Mouse (Mus musculus): ENCODE data around the gene Hist2h2be.

- peak; percentile 99 for TF ChIP-seq NELFE (IDR thresholded peaks at IDR 0.05; ENCODE audit: low read depth, low read length)
- no peak for TF ChIP-seq CTCF (IDR thresholded peaks at IDR 0.05 in 2 of 3, conservative IDR thresholded peaks at IDR 0.05 in 1 of 3; ENCODE audit: control insufficient read depth in 1 of 3, insufficient read depth in 1 of 3, low read depth in 2 of 3, low read length in 3 of 3, poor library complexity in 1 of 3, severe bottlenecking in 1 of 3)
- no peak for TF ChIP-seq ZKSCAN1 (IDR thresholded peaks at IDR 0.05; ENCODE audit: low read depth, low read length)
- no peak for TF ChIP-seq MAFK (IDR thresholded peaks at IDR 0.05; ENCODE audit: borderline replicate concordance, low read depth, low read length)
- TF ChIP-seq CHD2 (IDR thresholded peaks at IDR 0.05; ENCODE audit: low read length), result no peak; the same call in 1 of the 2 replicates
- TF ChIP-seq POLR2AphosphoS2 (IDR thresholded peaks at IDR 0.05; ENCODE audit: low read length), result peak; percentile 95
- peak; percentile 96 for TF ChIP-seq HCFC1 (IDR thresholded peaks at IDR 0.05; ENCODE audit: low read depth, low read length)
- TF ChIP-seq POLR2A (IDR thresholded peaks at IDR 0.05; ENCODE audit: control insufficient read depth in 1 of 2, insufficient read depth in 1 of 2, low read depth in 1 of 2, low read length in 2 of 2, poor library complexity in 1 of 2), result peak; percentile 93 to 99
- TF ChIP-seq MAX (IDR thresholded peaks at IDR 0.05; ENCODE audit: low read length), result peak; percentile 60
- peak; percentile 77 for TF ChIP-seq TCF12 (IDR thresholded peaks at IDR 0.05; ENCODE audit: low read depth, low read length)
- no peak for TF ChIP-seq GATA1 (IDR thresholded peaks at IDR 0.05; ENCODE audit: low read depth, low read length)
- TF ChIP-seq ZC3H11A (IDR thresholded peaks at IDR 0.05; ENCODE audit: low read depth, low read length), result 0 out of 2 replicates have a peak, but pooled peaks have one; percentile 24
- no peak for TF ChIP-seq GABPA (IDR thresholded peaks at IDR 0.05; ENCODE audit: low read depth, low read length)
These were observed 48.4 kb upstream of the Hist2h2be start, which contains the start of gene Sf3b4 for GRCm38 (mm10) chr3:96172197-96173178.

All from MEL (cell line).